Mouse (Mus musculus): ENCODE data around the gene Gm12184.

DNA sequence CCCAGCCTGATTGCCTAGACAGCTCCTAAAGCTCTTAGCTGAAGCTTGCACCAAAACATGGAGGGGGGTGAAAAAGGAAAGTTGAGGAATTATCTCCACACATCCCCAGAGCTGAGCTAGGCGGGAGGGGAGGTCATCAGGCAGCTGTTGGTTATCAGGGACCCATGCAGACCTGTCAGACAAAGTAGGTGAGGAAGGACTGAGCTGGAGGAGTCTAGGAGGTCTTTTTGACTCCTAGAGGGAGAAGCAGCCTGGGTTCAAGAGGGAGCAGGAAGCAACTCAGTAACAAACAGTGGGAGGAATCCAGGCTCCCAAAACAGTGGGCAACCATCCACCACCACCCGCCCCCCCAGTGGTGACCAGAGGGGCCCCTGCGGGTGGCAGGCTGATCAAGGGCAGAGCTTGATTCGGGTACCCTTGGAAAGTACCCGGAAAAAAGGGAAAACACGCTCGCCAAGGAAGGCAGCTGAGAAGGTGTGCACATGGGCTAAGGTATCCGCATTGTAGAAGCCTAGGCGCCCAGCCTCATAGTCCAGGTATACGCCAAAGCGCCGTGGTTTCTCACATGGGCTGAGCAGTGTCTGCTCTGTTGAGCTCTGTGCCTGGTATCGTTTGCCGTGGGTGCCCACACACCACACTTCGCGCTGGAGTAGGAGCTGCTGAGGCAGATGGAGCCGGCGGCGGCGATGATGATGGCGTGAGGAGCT lies 19.4 kb downstream of the Gm12184 start:
- no peak for TF ChIP-seq ZC3H11A (IDR thresholded peaks at IDR 0.05; ENCODE audit: borderline replicate concordance, low read depth, low read length)
- TF ChIP-seq MAFK (IDR thresholded peaks at IDR 0.05; ENCODE audit: insufficient read depth, low read depth, low read length) = no peak
- no peak for TF ChIP-seq HCFC1 (IDR thresholded peaks at IDR 0.05; ENCODE audit: borderline replicate concordance, insufficient read depth, low read length)
- no peak; the same call in 1 of the 2 replicates for TF ChIP-seq CHD2 (IDR thresholded peaks at IDR 0.05; ENCODE audit: low read depth, low read length)
- TF ChIP-seq ZNF384 (IDR thresholded peaks at IDR 0.05; ENCODE audit: low read depth, low read length) = no peak

Measured in ES-E14 (cell line).